Mouse (Mus musculus): Measurements from ENCODE around the gene Gtf2i. TPM values are rescaled to one million over a fixed set of nuclear protein-coding genes. Genes with fewer than 3 reads are reported as not detected.
A peak's percentile ranks its signal among the peaks of the same experiment; 100 is the strongest.

The Gtf2i gene
- polyA plus RNA-seq, 1 experiment from 2014 or later = 133 TPM

DNA sequence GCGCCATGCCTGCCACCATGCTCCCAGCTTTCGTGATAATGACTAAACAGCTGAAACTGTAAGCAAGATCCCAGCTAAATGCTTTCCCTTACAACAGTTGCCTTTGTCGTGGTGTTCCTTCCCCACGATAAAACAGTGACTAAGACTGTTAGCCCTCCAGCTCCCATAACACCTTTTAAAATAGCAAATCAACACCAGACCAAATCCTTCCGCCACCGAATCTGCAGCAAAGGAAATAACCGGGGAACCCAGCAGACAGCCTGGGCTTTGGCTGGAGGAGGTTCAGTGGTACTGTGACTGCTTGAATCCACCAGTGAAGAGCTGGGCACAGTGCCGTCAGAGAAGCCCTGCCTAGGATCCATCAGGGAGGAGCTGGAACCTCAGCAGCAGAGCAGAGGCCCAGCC is 65.3 kb downstream of the Gtf2i start:
- Histone ChIP-seq H3K36me3 (ENCODE audit: control insufficient read depth, insufficient read depth, low read length) (peaks cover 70% of the 10 kb centered on the region), H3K9ac (ENCODE audit: low read depth, low read length) (no peak overlapping the region), H3K4me3 (ENCODE audit: low read depth, low read length) (no peak overlapping the region), H3K9me3 (replicated peaks; ENCODE audit: control insufficient read depth, low read length, poor library complexity, severe bottlenecking) (no peaks in the 10 kb centered on the region), H3K4me2 (ENCODE audit: low read length) (no peak overlapping the region), H3K27ac (ENCODE audit: low read length) (peak overlapping the region; percentile 40), H3K27me3 (ENCODE audit: control insufficient read depth, insufficient read depth, low read depth, low read length) (no peaks in the 10 kb centered on the region), H3K4me1 (ENCODE audit: control insufficient read depth, insufficient read depth, low read length) (no peaks in the 10 kb centered on the region)
- no peak for ATAC-seq
- 89% methylated on average over 8 of the region's 8 CpGs for WGBS

DNA sequence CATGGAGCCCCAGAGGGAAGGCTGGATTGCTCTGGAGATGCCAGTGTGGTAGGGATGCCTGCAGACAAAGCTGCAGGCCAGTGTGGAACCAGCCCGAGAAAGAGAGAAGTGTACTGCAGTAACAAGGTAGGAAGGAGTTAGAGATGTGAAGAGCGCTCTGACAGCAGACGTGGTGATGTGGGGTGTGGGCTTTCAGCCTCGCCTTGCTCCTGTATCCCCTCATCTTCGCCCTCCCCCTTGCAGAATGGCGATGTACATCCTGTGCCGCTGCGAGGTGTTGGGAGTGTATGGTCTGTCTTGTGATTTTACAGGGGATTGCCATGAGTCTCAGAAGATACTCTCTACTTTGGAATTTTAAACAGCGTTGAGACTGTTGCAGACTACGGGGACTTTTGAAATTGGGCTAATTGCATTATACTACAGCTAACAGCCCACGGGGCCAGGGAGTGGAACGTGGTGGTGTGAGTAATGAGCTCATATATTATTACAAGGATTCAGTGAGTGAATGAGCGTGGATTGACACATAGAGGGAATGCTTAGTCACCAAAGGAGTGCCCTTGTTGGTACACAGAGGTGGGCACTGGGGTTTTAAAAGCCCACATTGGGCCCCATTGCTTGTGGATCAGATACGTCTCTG is 65.8 kb downstream of the Gtf2i start:
- Histone ChIP-seq H3K27ac (ENCODE audit: low read length) (peak overlapping the region; percentile 40), H3K9me3 (replicated peaks; ENCODE audit: control insufficient read depth, low read length, poor library complexity, severe bottlenecking) (no peaks in the 10 kb centered on the region), H3K4me2 (ENCODE audit: low read length) (no peak overlapping the region), H3K27me3 (ENCODE audit: control insufficient read depth, insufficient read depth, low read depth, low read length) (no peaks in the 10 kb centered on the region), H3K36me3 (ENCODE audit: control insufficient read depth, insufficient read depth, low read length) (peaks cover 75% of the 10 kb centered on the region), H3K4me3 (ENCODE audit: low read depth, low read length) (no peak overlapping the region), H3K9ac (ENCODE audit: low read depth, low read length) (no peak overlapping the region), H3K4me1 (ENCODE audit: control insufficient read depth, insufficient read depth, low read length) (no peaks in the 10 kb centered on the region)
- WGBS = 89% methylated on average over 14 of the region's 14 CpGs
- peak; percentile 48; the same call in 1 of the 2 replicates for ATAC-seq

DNA sequence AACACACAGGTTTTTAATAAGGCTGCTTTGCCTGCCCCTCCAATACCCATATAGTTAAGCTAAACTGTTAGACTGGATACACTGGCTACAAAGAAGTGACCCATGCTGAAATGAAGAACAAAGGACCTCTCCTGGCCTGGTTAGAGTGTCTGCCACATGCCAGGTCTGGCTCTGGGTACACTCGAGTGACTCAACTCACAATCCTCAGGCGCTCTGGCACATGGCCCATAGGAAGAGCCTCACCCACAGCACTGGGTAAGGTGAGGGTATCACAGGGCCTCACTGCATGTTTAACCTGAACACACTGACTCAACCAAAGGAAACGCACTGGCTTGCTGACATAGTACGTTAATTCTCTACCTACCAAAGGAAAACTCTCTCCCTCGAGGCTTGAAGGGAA is 68.4 kb downstream of the Gtf2i start:
- Histone ChIP-seq H3K9me3 (replicated peaks; ENCODE audit: control insufficient read depth, low read length, poor library complexity, severe bottlenecking) (no peaks in the 10 kb centered on the region), H3K9ac (ENCODE audit: low read depth, low read length) (no peak overlapping the region), H3K4me3 (ENCODE audit: low read depth, low read length) (no peak overlapping the region), H3K4me1 (ENCODE audit: control insufficient read depth, insufficient read depth, low read length) (no peaks in the 10 kb centered on the region), H3K27me3 (ENCODE audit: control insufficient read depth, insufficient read depth, low read depth, low read length) (no peaks in the 10 kb centered on the region), H3K36me3 (ENCODE audit: control insufficient read depth, insufficient read depth, low read length) (peaks cover 80% of the 10 kb centered on the region), H3K27ac (ENCODE audit: low read length) (no peak overlapping the region), H3K4me2 (ENCODE audit: low read length) (no peak overlapping the region)
- WGBS = 88% methylated on average over 5 of the region's 5 CpGs
- no peak for ATAC-seq

DNA sequence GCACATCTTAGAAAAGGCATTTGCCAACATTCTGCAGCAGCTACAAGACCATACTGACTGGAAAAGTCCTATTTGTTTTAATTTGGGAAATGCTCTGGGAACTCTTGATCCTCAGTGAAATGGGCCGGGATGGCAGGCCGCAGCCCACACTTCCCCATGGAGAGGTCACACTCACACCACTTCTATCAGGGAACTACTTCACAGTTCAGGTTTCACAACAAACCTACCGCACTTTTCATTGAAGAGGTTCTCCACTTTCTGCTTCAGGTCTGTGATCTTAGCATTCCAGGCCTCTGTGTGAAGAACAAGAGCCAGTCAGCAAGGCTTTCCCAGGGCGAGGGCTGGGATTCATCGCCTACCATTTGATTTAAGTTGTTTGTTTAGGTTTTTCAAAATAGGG is 69.7 kb downstream of the Gtf2i start:
- Histone ChIP-seq H3K36me3 (ENCODE audit: control insufficient read depth, insufficient read depth, low read length) (peaks cover 85% of the 10 kb centered on the region), H3K4me3 (ENCODE audit: low read depth, low read length) (no peak overlapping the region), H3K9me3 (replicated peaks; ENCODE audit: control insufficient read depth, low read length, poor library complexity, severe bottlenecking) (no peaks in the 10 kb centered on the region), H3K27me3 (ENCODE audit: control insufficient read depth, insufficient read depth, low read depth, low read length) (no peaks in the 10 kb centered on the region), H3K27ac (ENCODE audit: low read length) (no peak overlapping the region), H3K4me1 (ENCODE audit: control insufficient read depth, insufficient read depth, low read length) (no peaks in the 10 kb centered on the region), H3K4me2 (ENCODE audit: low read length) (no peak overlapping the region), H3K9ac (ENCODE audit: low read depth, low read length) (no peak overlapping the region)
- no peak for ATAC-seq
- WGBS = 94% methylated on average over 5 of the region's 5 CpGs

DNA sequence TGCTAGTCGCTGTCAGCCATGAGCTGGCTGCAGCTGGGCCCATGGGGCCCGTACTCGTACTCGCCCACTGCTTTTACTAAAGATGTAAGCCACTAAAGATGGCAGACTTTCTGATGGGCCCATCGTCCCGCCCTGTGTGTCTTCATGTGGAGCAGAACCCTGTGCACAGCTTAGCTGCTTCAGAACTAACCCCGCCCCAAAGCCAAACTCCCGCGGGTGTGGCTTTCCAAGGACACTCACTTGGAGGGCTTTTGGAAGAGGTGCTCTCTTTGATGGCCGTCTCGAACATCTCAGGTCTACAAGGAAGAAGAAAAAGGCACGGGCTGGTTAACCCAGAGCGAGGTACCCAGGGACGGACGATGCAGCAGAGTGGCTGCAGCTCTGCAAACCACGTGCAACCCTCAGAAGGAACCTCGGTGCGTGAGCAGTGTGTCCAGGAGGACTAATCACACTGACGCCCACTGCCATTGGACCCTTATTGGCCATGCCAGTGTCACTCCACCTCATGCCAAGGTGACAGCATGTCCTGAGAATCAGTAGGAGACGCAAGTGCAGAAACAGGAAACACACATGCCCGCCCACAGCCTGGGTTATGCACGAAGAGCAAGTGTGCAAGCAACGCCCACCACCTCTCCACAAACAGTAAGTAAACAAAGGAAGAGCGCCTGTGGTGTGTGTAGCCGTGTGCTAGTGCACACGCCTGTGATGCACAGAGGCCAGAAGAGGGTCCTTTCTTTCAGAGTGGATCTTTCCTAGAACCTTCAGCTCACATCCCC is 70.7 kb downstream of the Gtf2i start:
- no peak overlapping the region for H3K9ac ChIP-seq (ENCODE audit: low read depth, low read length)
- H3K27ac ChIP-seq (ENCODE audit: low read length) = no peak overlapping the region
- no peak for ATAC-seq
- H3K4me1 ChIP-seq (ENCODE audit: control insufficient read depth, insufficient read depth, low read length) = peaks cover under 1% of the 10 kb centered on the region; the same call in 1 of the 2 replicates
- peaks cover 85% of the 10 kb centered on the region for H3K36me3 ChIP-seq (ENCODE audit: control insufficient read depth, insufficient read depth, low read length)
- H3K4me2 ChIP-seq (ENCODE audit: low read length) = no peak overlapping the region
- H3K9me3 ChIP-seq (replicated peaks; ENCODE audit: control insufficient read depth, low read length, poor library complexity, severe bottlenecking) = no peaks in the 10 kb centered on the region
- no peak overlapping the region for H3K4me3 ChIP-seq (ENCODE audit: low read depth, low read length)
- 95% methylated on average over 26 of the region's 26 CpGs for WGBS
- no peaks in the 10 kb centered on the region for H3K27me3 ChIP-seq (ENCODE audit: control insufficient read depth, insufficient read depth, low read depth, low read length)

DNA sequence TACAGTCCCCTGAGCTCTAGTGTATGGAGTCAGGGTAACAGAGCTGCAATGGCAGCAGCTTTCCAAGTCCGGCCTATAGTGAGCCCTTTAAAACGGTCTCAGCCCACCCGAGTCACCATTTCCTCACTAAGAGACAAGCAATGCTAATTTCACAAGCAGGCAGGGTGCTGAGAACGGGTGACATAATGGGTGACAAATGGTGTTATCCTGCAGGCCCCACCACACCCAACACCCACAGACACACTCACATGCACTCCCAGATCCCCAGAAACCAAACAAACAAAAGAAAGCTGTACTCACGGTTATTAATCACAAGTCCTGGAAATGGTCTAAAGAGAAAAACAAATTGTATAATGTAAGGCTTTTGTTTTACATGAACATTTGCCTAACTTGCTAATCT is 72.7 kb downstream of the Gtf2i start:
- no peak overlapping the region for H3K27ac ChIP-seq (ENCODE audit: low read length)
- H3K4me3 ChIP-seq (ENCODE audit: low read depth, low read length) = no peak overlapping the region
- ATAC-seq = no peak
- H3K9me3 ChIP-seq (replicated peaks; ENCODE audit: control insufficient read depth, low read length, poor library complexity, severe bottlenecking) = no peaks in the 10 kb centered on the region
- H3K36me3 ChIP-seq (ENCODE audit: control insufficient read depth, insufficient read depth, low read length) = peaks cover 75% of the 10 kb centered on the region
- no peaks in the 10 kb centered on the region for H3K27me3 ChIP-seq (ENCODE audit: control insufficient read depth, insufficient read depth, low read depth, low read length)
- peaks cover 6% of the 10 kb centered on the region; the same call in 1 of the 2 replicates for H3K4me1 ChIP-seq (ENCODE audit: control insufficient read depth, insufficient read depth, low read length)
- no peak overlapping the region for H3K4me2 ChIP-seq (ENCODE audit: low read length)
- WGBS = 92% methylated on average over 5 of the region's 5 CpGs
- H3K9ac ChIP-seq (ENCODE audit: low read depth, low read length) = no peak overlapping the region

DNA sequence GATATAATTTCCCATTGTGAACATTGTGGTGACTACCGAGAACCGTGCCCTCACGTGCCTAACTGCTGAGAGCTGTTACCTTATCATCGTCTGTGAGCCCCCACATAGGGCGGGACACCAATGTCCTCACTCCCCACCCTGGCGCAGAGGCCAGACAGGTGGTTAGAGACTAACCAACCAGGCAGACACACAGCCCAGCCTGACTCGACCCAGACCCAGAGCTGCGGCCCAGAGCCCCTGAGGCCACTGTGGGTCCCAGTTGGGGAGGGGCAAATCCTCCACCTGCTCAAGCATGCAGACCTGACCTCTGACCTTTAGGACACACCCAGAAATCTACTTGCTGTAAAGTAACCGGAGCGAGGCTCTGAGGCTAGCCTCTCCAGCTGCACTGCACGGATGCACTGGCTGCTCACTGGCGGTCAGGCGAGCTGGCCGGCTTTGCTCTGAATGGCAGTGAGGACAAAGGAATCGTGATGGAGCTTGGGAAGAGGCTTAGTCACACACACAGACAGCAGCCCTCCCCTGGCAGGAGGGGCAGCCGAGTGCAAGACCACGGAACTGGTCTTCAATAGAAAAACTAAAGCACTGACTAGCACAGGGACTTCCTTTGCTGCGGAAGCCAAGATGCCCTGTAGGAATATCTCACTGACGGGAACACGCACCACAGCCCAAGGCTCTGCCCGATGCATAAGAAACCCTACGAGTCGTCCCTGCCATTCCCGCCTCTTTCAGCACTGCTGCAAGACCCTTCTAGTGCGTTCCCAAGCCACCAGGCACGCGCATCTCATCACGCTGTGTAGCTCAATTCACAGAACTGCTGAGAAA is 76.4 kb downstream of the Gtf2i start:
- H3K36me3 ChIP-seq (ENCODE audit: control insufficient read depth, insufficient read depth, low read length) = peaks cover 48% of the 10 kb centered on the region
- WGBS = 27% methylated on average over 28 of the region's 28 CpGs
- no peak overlapping the region for H3K4me3 ChIP-seq (ENCODE audit: low read depth, low read length)
- ATAC-seq = peak; percentile 71
- no peak overlapping the region for H3K4me2 ChIP-seq (ENCODE audit: low read length)
- H3K9ac ChIP-seq (ENCODE audit: low read depth, low read length) = no peak overlapping the region
- H3K9me3 ChIP-seq (replicated peaks; ENCODE audit: control insufficient read depth, low read length, poor library complexity, severe bottlenecking) = no peaks in the 10 kb centered on the region
- no peaks in the 10 kb centered on the region for H3K27me3 ChIP-seq (ENCODE audit: control insufficient read depth, insufficient read depth, low read depth, low read length)
- peaks cover 6% of the 10 kb centered on the region; the same call in 1 of the 2 replicates for H3K4me1 ChIP-seq (ENCODE audit: control insufficient read depth, insufficient read depth, low read length)
- H3K27ac ChIP-seq (ENCODE audit: low read length) = peak overlapping the region; percentile 70

DNA sequence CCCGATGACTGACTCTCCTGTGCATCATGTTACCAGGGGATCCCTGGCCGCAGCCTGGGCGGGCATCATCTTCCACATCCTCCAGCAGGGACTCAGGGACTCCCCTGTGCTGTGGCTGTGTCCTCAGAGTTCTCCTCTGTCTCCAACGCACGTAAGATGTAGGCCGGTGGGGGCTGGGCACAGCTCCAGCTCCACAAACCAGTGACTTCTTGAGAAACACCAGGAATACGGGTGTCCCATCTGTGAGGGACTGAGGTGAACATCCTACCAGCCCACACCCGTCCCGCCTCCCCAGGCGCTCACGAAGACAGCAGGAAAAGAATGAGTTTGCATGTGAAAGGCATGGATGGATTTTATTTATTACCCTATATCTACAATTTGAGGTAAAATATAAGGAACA is 77.1 kb downstream of the Gtf2i start:
- H3K36me3 ChIP-seq (ENCODE audit: control insufficient read depth, insufficient read depth, low read length) = peaks cover 42% of the 10 kb centered on the region
- no peak overlapping the region for H3K27ac ChIP-seq (ENCODE audit: low read length)
- H3K27me3 ChIP-seq (ENCODE audit: control insufficient read depth, insufficient read depth, low read depth, low read length) = no peaks in the 10 kb centered on the region
- no peak overlapping the region for H3K4me3 ChIP-seq (ENCODE audit: low read depth, low read length)
- ATAC-seq = no peak
- no peak overlapping the region for H3K9ac ChIP-seq (ENCODE audit: low read depth, low read length)
- H3K4me2 ChIP-seq (ENCODE audit: low read length) = no peak overlapping the region
- no peaks in the 10 kb centered on the region for H3K9me3 ChIP-seq (replicated peaks; ENCODE audit: control insufficient read depth, low read length, poor library complexity, severe bottlenecking)
- WGBS = 90% methylated on average over 11 of the region's 11 CpGs
- H3K4me1 ChIP-seq (ENCODE audit: control insufficient read depth, insufficient read depth, low read length) = peaks cover 6% of the 10 kb centered on the region; the same call in 1 of the 2 replicates

Measured in midbrain, embryonic 16.5 days (tissue).